Mouse (Mus musculus) heart, postnatal 0 days (tissue): ENCODE results near the gene Cmah. TPM values are rescaled to one million over a fixed set of nuclear protein-coding genes. Genes with fewer than 3 reads are reported as not detected.

Source experiments
- ATAC-seq: fragments of 200-750 bp; cut with Nextera tagmentation; 2 replicates; pipeline ENCODE4 v1.8.0; 2017; ENCODE audit warnings: low read depth, moderate number of reproducible peaks, moderate library complexity; ENCODE audit not compliant: insufficient read depth
- DNase-seq: peaks from one replicate; pipeline ENCODE4 v3.0.0-alpha.2; 2016; ENCODE audit warnings: low spot score
- H3K27ac ChIP-seq: fragments of 300-500 bp; sonication (generic); 2 replicates; pipeline ENCODE4 v1.5.1; 2014; ENCODE audit warnings: low read depth, mild to moderate bottlenecking
- H3K27me3 ChIP-seq: fragments of 300-500 bp; sonication (generic); 2 replicates; pipeline ENCODE4 v1.6.1; 2014; ENCODE audit warnings: low read length, mixed read lengths; ENCODE audit not compliant: control insufficient read depth, insufficient read depth
- H3K36me3 ChIP-seq: fragments of 300-500 bp; sonication (generic); replicated peaks from 2 replicates; pipeline ENCODE4 v1.6.1; 2014; ENCODE audit warnings: low read length, mixed read lengths; ENCODE audit not compliant: control insufficient read depth, insufficient read depth
- H3K4me1 ChIP-seq: fragments of 300-500 bp; sonication (generic); 2 replicates; pipeline ENCODE4 v1.6.1; 2014; ENCODE audit warnings: antibody characterized with exemption; ENCODE audit not compliant: control insufficient read depth, insufficient read depth
- H3K4me2 ChIP-seq: fragments of 300-500 bp; sonication (generic); 2 replicates; pipeline ENCODE4 v1.6.1; 2014; ENCODE audit warnings: low read depth, mild to moderate bottlenecking, low read length, moderate library complexity
- H3K4me3 ChIP-seq: fragments of 300-500 bp; sonication (generic); 2 replicates; pipeline ENCODE4 v1.5.1; 2014; ENCODE audit warnings: low read depth, low read length
- H3K9ac ChIP-seq: fragments of 300-500 bp; sonication (generic); replicated peaks from 2 replicates; pipeline ENCODE4 v1.6.1; 2014; ENCODE audit warnings: low read depth, low read length, mixed read lengths
- H3K9me3 ChIP-seq: fragments of 300-500 bp; sonication (generic); replicated peaks from 2 replicates; pipeline ENCODE4 v1.6.1; 2016; ENCODE audit warnings: low read length; ENCODE audit not compliant: control insufficient read depth
- CTCF ChIP-seq: IDR thresholded peaks from 2 replicates; pipeline ENCODE4 v1.5.1; 2016; ENCODE audit warnings: antibody characterized with exemption, control low read depth, low read depth
- EP300 ChIP-seq: IDR thresholded peaks from 2 replicates; pipeline ENCODE4 v1.6.1; 2016; ENCODE audit warnings: antibody characterized with exemption, low read depth
- WGBS: fragments of 180-500 bp; shearing (Covaris S2); extraction: QIAGEN DNeasy Blood & Tissue Kit; methylation state at CpG from one replicate; pipeline ENCODE4 v1.1.7; 2014; 5-methylcytosine and 5-hydroxymethylcytosine counted together
- polyA plus RNA-seq: library from polyadenylated mRNA; unstranded; fragments of >200 nt; fragmentation: Nextera tagmentation; extraction: Ambion mirVana; gene quantifications from 2 replicates; pipeline ENCODE4 v1.2.1, GENCODE M21; 2015
- total RNA-seq: library from RNA; depleted of rRNA; stranded (reverse); fragments of >200 nt; gene quantifications from 2 replicates; pipeline ENCODE4 v1.2.3, GENCODE M21; 2014; ENCODE audit warnings: low replicate concordance

The Cmah gene
- total and polyA plus RNA-seq, 2 experiments from 2014 or later = 0.15 TPM; not detected in 1

DNA sequence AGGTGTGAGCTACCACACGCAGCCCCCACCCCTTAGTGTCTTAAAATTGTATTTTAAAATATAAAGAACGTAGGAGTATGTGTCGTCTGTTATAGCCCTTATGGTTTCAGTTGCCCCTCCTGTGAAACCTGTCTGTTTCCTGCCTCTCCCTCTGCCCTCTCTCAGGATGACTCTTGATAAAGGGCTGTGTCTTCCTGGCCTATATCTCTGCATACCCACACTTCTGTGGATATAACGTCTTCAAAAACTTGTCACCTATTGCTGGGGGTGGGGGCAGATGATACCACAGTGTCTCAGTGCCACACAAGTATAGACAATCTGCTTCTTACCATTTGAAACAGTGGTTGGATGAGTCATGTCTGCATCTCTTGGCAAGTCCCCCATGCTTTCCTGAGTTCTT lies 140.6 kb downstream of the Cmah start:
- ATAC-seq = no peak
- 54% methylated on average over 4 of the region's 4 CpGs for WGBS
- TF ChIP-seq EP300 (no peak), CTCF (no peak)
- H3K4me1 ChIP-seq = no peaks in the 10 kb centered on the region
- no peak for DNase-seq
- no peak overlapping the region for H3K4me2 ChIP-seq
- no peaks in the 10 kb centered on the region for H3K9me3 ChIP-seq
- H3K4me3 ChIP-seq = no peak overlapping the region
- no peak overlapping the region for H3K27ac ChIP-seq
- no peaks in the 10 kb centered on the region for H3K36me3 ChIP-seq
- no peak overlapping the region for H3K9ac ChIP-seq
- no peaks in the 10 kb centered on the region for H3K27me3 ChIP-seq

DNA sequence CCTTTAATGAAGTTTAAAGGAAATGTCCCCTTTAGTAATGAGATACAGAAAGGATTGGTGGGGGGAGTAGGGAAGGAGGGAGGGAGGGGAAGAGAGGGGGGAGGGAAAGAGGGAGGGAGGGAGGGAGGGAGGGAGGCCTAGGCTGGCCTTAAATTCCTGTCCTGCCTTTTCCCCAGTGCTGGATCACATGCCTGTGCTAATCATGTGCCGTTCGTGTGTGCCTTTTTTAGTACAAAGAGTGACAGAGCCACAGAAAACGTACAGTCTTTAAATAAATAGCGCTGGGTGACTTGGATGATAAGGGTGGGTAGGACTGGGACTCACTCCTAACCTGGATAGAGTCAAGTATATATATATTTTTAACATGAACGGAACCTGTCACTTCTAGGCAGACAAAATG lies 150.4 kb downstream of the Cmah start:
- no peaks in the 10 kb centered on the region for H3K36me3 ChIP-seq
- H3K27me3 ChIP-seq = no peaks in the 10 kb centered on the region
- no peak overlapping the region for H3K9ac ChIP-seq
- DNase-seq (peak; percentile 67), ATAC-seq (peak; percentile 92)
- H3K4me3 ChIP-seq = no peak overlapping the region
- 0 out of 2 replicates have a peak, but pooled peaks cover 4% of the 10 kb centered on the region for H3K4me1 ChIP-seq
- WGBS = 20% methylated on average over 5 of the region's 5 CpGs
- H3K27ac ChIP-seq = peak overlapping the region; percentile 79
- TF ChIP-seq CTCF (no peak), EP300 (peak; percentile 75; the same call in 1 of the 2 replicates)
- H3K4me2 ChIP-seq = no peak overlapping the region
- no peaks in the 10 kb centered on the region for H3K9me3 ChIP-seq

DNA sequence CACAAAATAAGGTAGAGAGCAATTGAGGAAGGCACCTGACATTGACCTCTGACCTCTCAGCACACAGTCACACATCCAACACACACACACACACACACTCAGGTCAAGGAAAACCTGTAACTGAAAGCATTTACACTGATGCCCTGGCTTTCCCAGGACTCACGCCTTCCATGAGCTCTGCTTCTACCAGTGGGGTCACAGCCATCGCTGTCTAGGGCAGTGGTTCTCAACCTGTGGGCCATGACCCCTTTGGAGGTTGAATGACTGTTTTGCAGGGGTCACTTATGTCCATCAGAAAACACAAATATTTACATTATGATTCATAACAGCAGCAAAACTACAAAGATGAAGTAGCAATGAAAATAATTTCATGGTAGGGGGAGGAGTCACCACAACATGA lies 152.3 kb downstream of the Cmah start:
- no peaks in the 10 kb centered on the region for H3K9me3 ChIP-seq
- 91% methylated on average over 2 of the region's 2 CpGs for WGBS
- H3K27ac ChIP-seq = peak overlapping the region; percentile 4; the same call in 1 of the 2 replicates
- H3K9ac ChIP-seq = no peak overlapping the region
- no peak for TF ChIP-seq CTCF
- no peak for TF ChIP-seq EP300
- 0 out of 2 replicates have a peak, but pooled peaks cover 4% of the 10 kb centered on the region for H3K4me1 ChIP-seq
- DNase-seq = no peak
- no peak overlapping the region for H3K4me2 ChIP-seq
- H3K36me3 ChIP-seq = no peaks in the 10 kb centered on the region
- H3K27me3 ChIP-seq = no peaks in the 10 kb centered on the region
- no peak overlapping the region for H3K4me3 ChIP-seq
- no peak for ATAC-seq

DNA sequence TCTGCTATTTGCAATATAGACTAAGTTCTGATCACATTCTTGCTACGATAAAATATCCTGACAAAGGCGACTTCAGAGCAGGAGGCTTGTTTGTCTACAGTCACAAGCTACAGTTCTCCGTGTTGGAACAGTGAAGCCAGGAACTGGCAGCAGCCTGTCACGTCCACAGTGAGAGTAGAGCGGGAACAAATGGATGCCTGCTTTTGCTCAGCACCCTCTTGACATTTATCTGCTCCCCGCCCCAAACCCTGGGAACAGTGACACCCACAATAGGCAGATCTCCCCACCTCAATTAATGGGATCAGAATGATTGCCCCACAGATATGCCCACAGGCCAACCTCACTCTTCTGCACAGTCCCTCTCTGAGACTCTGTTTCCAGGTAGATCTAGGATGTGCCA lies 153.6 kb downstream of the Cmah start:
- H3K4me1 ChIP-seq = 0 out of 2 replicates have a peak, but pooled peaks cover 4% of the 10 kb centered on the region
- 36% methylated on average over 6 of the region's 6 CpGs for WGBS
- ATAC-seq = no peak
- TF ChIP-seq EP300 = no peak
- TF ChIP-seq CTCF = no peak
- H3K27me3 ChIP-seq = no peaks in the 10 kb centered on the region
- no peak for DNase-seq
- no peak overlapping the region for H3K4me3 ChIP-seq
- H3K36me3 ChIP-seq = no peaks in the 10 kb centered on the region
- H3K27ac ChIP-seq = peak overlapping the region; percentile 66
- no peaks in the 10 kb centered on the region for H3K9me3 ChIP-seq
- H3K4me2 ChIP-seq = no peak overlapping the region
- H3K9ac ChIP-seq = no peak overlapping the region

DNA sequence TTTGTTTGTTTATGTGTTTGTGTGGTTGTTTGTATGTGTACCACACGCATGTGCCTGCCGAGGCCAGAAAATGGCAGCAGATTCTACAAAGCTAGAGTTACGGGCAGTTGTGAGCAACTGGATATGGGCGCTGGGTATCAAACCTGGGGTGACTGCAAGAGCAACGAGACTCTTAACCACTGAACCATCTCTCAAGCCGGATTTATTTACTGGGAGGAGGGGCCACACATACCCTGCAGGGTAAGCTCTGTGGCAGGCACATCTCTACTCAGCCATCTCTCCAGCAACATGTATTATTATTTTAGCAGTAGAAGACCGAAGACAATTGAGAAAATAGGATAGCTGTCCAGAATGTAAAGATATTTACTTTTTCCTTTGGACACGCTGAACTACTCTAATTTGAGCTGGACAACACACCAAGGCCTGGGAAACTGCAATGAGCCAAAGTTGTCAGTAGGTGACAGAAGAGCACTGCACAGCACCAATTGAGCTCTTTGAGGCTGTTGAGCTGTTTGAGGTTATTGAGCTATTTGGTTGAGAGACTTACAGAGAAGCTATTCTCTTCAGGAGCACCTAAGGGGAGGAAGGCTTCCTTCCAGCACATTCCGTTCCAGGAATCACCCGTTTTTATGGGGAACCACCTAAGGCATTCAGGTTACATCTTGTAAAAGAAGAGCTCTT lies 154.6 kb downstream of the Cmah start:
- Histone ChIP-seq H3K36me3 (no peaks in the 10 kb centered on the region), H3K9ac (no peak overlapping the region), H3K27ac (no peak overlapping the region), H3K4me1 (0 out of 2 replicates have a peak, but pooled peaks cover 4% of the 10 kb centered on the region), H3K9me3 (no peaks in the 10 kb centered on the region), H3K27me3 (no peaks in the 10 kb centered on the region), H3K4me3 (no peak overlapping the region), H3K4me2 (no peak overlapping the region)
- peak; percentile 98 for TF ChIP-seq CTCF
- TF ChIP-seq EP300 = no peak
- DNase-seq (peak; percentile 83), ATAC-seq (peak; percentile 62)
- whole genome bisulfite sequencing = 48% methylated on average over 10 of the region's 10 CpGs

DNA sequence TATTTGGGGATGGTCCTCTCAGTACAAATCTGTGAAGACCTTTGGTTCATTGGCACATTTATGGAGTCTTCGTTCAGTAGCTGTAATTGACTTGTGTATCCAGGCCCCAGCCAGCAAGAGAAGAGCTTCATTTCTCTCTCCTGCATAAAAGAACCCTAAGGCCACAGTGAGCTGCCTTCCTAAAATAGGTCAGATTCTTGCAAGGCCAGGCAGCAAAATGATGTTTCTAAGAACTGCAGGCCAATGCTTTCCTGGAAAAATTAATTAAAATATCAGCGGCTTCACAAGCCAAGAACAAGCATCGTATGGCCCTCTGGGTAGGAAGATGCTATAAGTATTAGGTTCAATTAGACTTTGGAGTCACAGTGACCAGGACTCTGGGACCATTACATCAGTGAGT lies 156.5 kb downstream of the Cmah start:
- H3K27me3 ChIP-seq = no peaks in the 10 kb centered on the region
- no peak overlapping the region for H3K9ac ChIP-seq
- no peak overlapping the region for H3K4me3 ChIP-seq
- ATAC-seq (no peak), DNase-seq (no peak)
- no peak overlapping the region for H3K27ac ChIP-seq
- no peaks in the 10 kb centered on the region for H3K36me3 ChIP-seq
- 90% methylated on average over 3 of the region's 3 CpGs for WGBS
- 0 out of 2 replicates have a peak, but pooled peaks cover 4% of the 10 kb centered on the region for H3K4me1 ChIP-seq
- no peaks in the 10 kb centered on the region for H3K9me3 ChIP-seq
- TF ChIP-seq CTCF (no peak), EP300 (no peak)
- no peak overlapping the region for H3K4me2 ChIP-seq
